Mouse (Mus musculus): Measurements from ENCODE around the gene Mindy2. TPM values are rescaled to one million over a fixed set of nuclear protein-coding genes. Genes with fewer than 3 reads are reported as not detected.

Mindy2 gene
- polyA plus RNA-seq (2012; ENCODE audit: insufficient read depth, insufficient read length, low replicate concordance, missing spikeins), result not detected in 2 replicates

- WGBS, result under 1% methylated on average over 67 of the region's 67 CpGs
- Histone ChIP-seq H3K4me1 (ENCODE audit: control insufficient read depth, insufficient read depth, low read length) (peaks cover 3% of the 10 kb centered on the region), H3K4me3 (ENCODE audit: insufficient read depth, low read depth, low read length) (peak within 1 kb of the TSS; percentile 93), H3K27ac (ENCODE audit: insufficient read depth, low read depth, low read length) (peak within 1 kb of the TSS; percentile 96)
- peak; percentile 98 for TF ChIP-seq POLR2A (IDR thresholded peaks at IDR 0.05; ENCODE audit: insufficient read depth, low read depth, low read length)
- no peak for TF ChIP-seq CTCF (IDR thresholded peaks at IDR 0.05; ENCODE audit: insufficient read depth, low read depth, low read length)
Observed at GRCm38 (mm10) chr9:70657013-70657967, at the start of gene Mindy2. Gene Mindy2, minus strand, starts transcription at chr9:70657174.

DNA sequence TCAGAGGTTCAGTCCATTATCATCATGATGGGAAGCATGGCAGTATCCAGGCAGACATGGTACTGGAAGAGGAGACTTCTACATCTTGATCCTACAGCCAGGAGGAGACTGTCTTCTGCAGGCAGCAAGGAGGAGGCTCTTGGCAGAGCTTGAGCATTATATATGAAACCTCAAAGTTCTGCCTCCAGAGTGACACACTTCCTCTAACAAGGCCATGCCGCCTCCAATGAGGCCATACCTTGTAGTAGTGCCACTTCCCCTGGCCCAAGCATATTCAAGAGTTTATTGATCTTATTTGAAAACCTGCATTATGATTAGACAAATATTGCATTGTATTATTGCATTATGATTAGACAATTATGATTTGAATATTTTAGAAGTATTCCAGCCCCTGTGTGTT, 49.5 kb upstream of the Mindy2 start:
- TF ChIP-seq POLR2A (IDR thresholded peaks at IDR 0.05; ENCODE audit: insufficient read depth, low read depth, low read length) (no peak), CTCF (IDR thresholded peaks at IDR 0.05; ENCODE audit: insufficient read depth, low read depth, low read length) (no peak)
- Histone ChIP-seq H3K4me3 (ENCODE audit: insufficient read depth, low read depth, low read length) (no peak overlapping the region), H3K4me1 (ENCODE audit: control insufficient read depth, insufficient read depth, low read length) (no peaks in the 10 kb centered on the region), H3K27ac (ENCODE audit: insufficient read depth, low read depth, low read length) (no peak overlapping the region)
- WGBS, result 98% methylated on average over 1 of the region's 1 CpGs

- 95% methylated on average over 5 of the region's 5 CpGs for WGBS
- no peak for TF ChIP-seq CTCF (IDR thresholded peaks at IDR 0.05; ENCODE audit: insufficient read depth, low read depth, low read length)
- no peak for TF ChIP-seq POLR2A (IDR thresholded peaks at IDR 0.05; ENCODE audit: insufficient read depth, low read depth, low read length)
- Histone ChIP-seq H3K4me3 (ENCODE audit: insufficient read depth, low read depth, low read length) (no peak overlapping the region), H3K4me1 (ENCODE audit: control insufficient read depth, insufficient read depth, low read length) (no peaks in the 10 kb centered on the region), H3K27ac (ENCODE audit: insufficient read depth, low read depth, low read length) (no peak overlapping the region)
Observed at GRCm38 (mm10) chr9:70703597-70704203, 46.7 kb upstream of the Mindy2 start.

GRCm38 (mm10) chr9:70698090-70698489, 41.1 kb upstream of the Mindy2 start:
- H3K27ac ChIP-seq (ENCODE audit: insufficient read depth, low read depth, low read length), result no peak overlapping the region
- WGBS, result 84% methylated on average over 1 of the region's 1 CpGs
- H3K4me3 ChIP-seq (ENCODE audit: insufficient read depth, low read depth, low read length), result no peak overlapping the region
- TF ChIP-seq POLR2A (IDR thresholded peaks at IDR 0.05; ENCODE audit: insufficient read depth, low read depth, low read length) (no peak), CTCF (IDR thresholded peaks at IDR 0.05; ENCODE audit: insufficient read depth, low read depth, low read length) (no peak)
- H3K4me1 ChIP-seq (ENCODE audit: control insufficient read depth, insufficient read depth, low read length), result no peaks in the 10 kb centered on the region

DNA sequence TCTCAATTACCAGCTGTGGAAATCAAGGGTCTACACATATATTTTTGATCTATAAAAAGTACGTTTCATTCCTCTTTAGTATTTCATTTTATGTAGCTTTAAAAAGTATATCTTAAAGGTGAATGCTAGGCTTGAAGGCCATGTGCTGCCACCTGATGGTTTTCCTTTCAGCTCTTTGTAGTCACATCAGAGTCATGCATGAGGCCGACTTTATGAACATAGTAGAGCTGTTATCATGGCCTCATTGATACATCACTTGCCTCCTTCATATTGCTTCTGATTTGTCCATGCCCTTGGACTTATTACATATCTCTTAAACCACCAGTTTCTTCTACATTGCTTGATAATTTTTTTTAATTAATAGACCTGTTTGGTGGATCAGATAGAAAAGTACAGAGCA, 38.7 kb upstream of the Mindy2 start:
- Histone ChIP-seq H3K27ac (ENCODE audit: insufficient read depth, low read depth, low read length) (no peak overlapping the region), H3K4me1 (ENCODE audit: control insufficient read depth, insufficient read depth, low read length) (no peaks in the 10 kb centered on the region), H3K4me3 (ENCODE audit: insufficient read depth, low read depth, low read length) (no peak overlapping the region)
- WGBS, result 85% methylated on average over 2 of the region's 2 CpGs
- TF ChIP-seq POLR2A (IDR thresholded peaks at IDR 0.05; ENCODE audit: insufficient read depth, low read depth, low read length) (no peak), CTCF (IDR thresholded peaks at IDR 0.05; ENCODE audit: insufficient read depth, low read depth, low read length) (no peak)

- 75% methylated on average over 2 of the region's 2 CpGs for WGBS
- Histone ChIP-seq H3K4me3 (ENCODE audit: insufficient read depth, low read depth, low read length) (no peak overlapping the region), H3K4me1 (ENCODE audit: control insufficient read depth, insufficient read depth, low read length) (no peaks in the 10 kb centered on the region), H3K27ac (ENCODE audit: insufficient read depth, low read depth, low read length) (no peak overlapping the region)
- TF ChIP-seq CTCF (IDR thresholded peaks at IDR 0.05; ENCODE audit: insufficient read depth, low read depth, low read length) (no peak), POLR2A (IDR thresholded peaks at IDR 0.05; ENCODE audit: insufficient read depth, low read depth, low read length) (no peak)
Observed at GRCm38 (mm10) chr9:70691772-70692693, 35.1 kb upstream of the Mindy2 start.

GRCm38 (mm10) chr9:70690579-70690978, 33.6 kb upstream of the Mindy2 start:
- TF ChIP-seq CTCF (IDR thresholded peaks at IDR 0.05; ENCODE audit: insufficient read depth, low read depth, low read length) (no peak), POLR2A (IDR thresholded peaks at IDR 0.05; ENCODE audit: insufficient read depth, low read depth, low read length) (no peak)

DNA sequence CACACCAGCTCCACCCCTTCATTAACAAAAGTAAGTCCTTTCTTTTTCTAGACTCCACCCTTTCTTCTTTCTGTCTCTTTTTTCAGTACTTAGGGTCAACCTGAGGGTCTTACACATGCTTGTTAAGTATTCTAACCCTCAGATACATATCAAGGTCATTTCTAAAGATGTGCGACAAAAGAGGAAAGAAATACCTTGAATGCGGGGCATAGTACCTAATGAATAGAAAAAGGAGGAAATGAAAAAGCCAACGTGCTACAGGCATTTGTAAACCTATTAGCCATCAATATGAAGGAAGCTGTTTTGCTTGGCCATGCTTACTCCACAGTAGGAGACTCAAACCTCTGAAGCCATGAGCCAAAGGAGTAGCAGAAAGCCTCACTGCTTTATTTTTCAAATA, 33.0 kb upstream of the Mindy2 start:
- no peak overlapping the region for H3K4me3 ChIP-seq (ENCODE audit: insufficient read depth, low read depth, low read length)
- no peaks in the 10 kb centered on the region for H3K4me1 ChIP-seq (ENCODE audit: control insufficient read depth, insufficient read depth, low read length)
- H3K27ac ChIP-seq (ENCODE audit: insufficient read depth, low read depth, low read length), result no peak overlapping the region
- TF ChIP-seq CTCF (IDR thresholded peaks at IDR 0.05; ENCODE audit: insufficient read depth, low read depth, low read length), result no peak
- no peak for TF ChIP-seq POLR2A (IDR thresholded peaks at IDR 0.05; ENCODE audit: insufficient read depth, low read depth, low read length)
- WGBS, result 73% methylated on average over 3 of the region's 3 CpGs

More at GRCm38 (mm10) chr9:70690579-70690978, 33.6 kb upstream of the Mindy2 start:
- H3K27ac ChIP-seq (ENCODE audit: insufficient read depth, low read depth, low read length), result no peak overlapping the region
- H3K4me3 ChIP-seq (ENCODE audit: insufficient read depth, low read depth, low read length), result no peak overlapping the region
- H3K4me1 ChIP-seq (ENCODE audit: control insufficient read depth, insufficient read depth, low read length), result no peaks in the 10 kb centered on the region

Data from olfactory bulb, adult 2 months (tissue).